Mouse (Mus musculus) myocyte (in vitro differentiated cells): ENCODE measurements around the gene Dtnb.

Source experiments
- E2F4 ChIP-seq: IDR thresholded peaks from one replicate; pipeline ENCODE4 v1.6.1; 2011; ENCODE audit warnings: mild to moderate bottlenecking, control low read depth, moderate library complexity; ENCODE audit not compliant: insufficient read depth
- MAX ChIP-seq: IDR thresholded peaks from one replicate; pipeline ENCODE4 v1.6.1; 2011; ENCODE audit warnings: low read depth, mild to moderate bottlenecking, control low read depth
- MYOG ChIP-seq, 3 experiments: IDR thresholded peaks; one replicate each; pipeline ENCODE4 v1.6.1; 2011; ENCODE audit warnings: control low read depth in 2 of 3, low read depth in 2 of 3, mild to moderate bottlenecking in 2 of 3; ENCODE audit not compliant: insufficient read length in 2 of 3, control insufficient read depth in 1 of 3, insufficient read depth in 1 of 3
- POLR2A ChIP-seq: IDR thresholded peaks from one replicate; pipeline ENCODE4 v1.6.1; 2011; ENCODE audit warnings: low read depth, mild to moderate bottlenecking, control low read depth, moderate library complexity; ENCODE audit not compliant: insufficient read length
- POLR2AphosphoS2 ChIP-seq: IDR thresholded peaks from one replicate; pipeline ENCODE4 v1.6.1; 2011; ENCODE audit warnings: low read depth, control low read depth; ENCODE audit not compliant: insufficient read length
- SRF ChIP-seq: IDR thresholded peaks from one replicate; pipeline ENCODE4 v1.6.1; 2011; ENCODE audit warnings: low read depth; ENCODE audit not compliant: control insufficient read depth, insufficient read length
- TCF12 ChIP-seq: IDR thresholded peaks from one replicate; pipeline ENCODE4 v1.6.1; 2011; ENCODE audit warnings: mild to moderate bottlenecking, control low read depth; ENCODE audit not compliant: poor library complexity, insufficient read depth, severe bottlenecking
- USF1 ChIP-seq: IDR thresholded peaks from one replicate; pipeline ENCODE4 v1.6.1; 2011; ENCODE audit warnings: low read depth, mild to moderate bottlenecking, control low read depth, moderate library complexity

DNA sequence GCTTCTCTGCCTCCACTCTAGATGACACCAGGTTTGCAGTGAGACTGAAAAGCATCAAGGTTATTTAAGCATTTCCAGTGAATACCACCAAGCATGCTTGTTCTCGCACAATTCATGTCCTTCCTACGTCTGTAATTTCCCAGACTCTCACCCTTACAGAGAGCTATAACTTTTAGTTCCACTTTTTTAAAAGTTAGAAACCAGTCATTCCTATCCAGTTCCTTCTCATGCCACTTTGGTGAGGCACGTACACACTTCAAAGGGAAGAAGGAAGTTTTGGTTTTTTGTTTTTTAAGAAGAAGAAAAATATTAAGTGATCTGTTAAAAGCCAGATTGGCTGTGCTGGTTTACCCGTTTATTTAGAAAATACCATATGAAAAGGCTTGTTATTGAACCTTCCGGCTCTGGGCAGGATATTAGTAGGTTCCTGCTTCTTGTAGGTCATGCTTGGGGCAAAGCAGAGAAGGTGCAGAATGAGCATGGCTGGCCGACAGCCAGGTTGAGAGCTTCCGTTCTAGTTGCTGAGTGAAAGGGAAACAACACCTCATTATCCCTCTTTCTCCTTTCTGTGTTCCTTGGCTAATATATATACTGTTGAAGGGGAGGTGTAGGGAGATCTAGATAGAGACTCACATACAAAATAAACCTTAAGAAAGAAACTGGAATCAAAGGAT is 173.4 kb downstream of the Dtnb start:
- TF ChIP-seq TCF12 (no peak), MYOG (IDR thresholded peaks at IDR 0.05; ENCODE audit: control insufficient read depth in 1 of 3, insufficient read depth in 1 of 3, insufficient read length in 2 of 3, low read depth in 2 of 3) (no peak), SRF (no peak), POLR2A (no peak), USF1 (no peak), E2F4 (no peak), MAX (no peak), POLR2AphosphoS2 (no peak)
